Mouse (Mus musculus): ENCODE measurements at regions not wholly inside any gene's neighbourhood (a gene's known extent, or its start where the extent isn't known, plus 50 kb on each side); places are given as distances from the start of the nearest gene placed in this dataset.

DNA sequence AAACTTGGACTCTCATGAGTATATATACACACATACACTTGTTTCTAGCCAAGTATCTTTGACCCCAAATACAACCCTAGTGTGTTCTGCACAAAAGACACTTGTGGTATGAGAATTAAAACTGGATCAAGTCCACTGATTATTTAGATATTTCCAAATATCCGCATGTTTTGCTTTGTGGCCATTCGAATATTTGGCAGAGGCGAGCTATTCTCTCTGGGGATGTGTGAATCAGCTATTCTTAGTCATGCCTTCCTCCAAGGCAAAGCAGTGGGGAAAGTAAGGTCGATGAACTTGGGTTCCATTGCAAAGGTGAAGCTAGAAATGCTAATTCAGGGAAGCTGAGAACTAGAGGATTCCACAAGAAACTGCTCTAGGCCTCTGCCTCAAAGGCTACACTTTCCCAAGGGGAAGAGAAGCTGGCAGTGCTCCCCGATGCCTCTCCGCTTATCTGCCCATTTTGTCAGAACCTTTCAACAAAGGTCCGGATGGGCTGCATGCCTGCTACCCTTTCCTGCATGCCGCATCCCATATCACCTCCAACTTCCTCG lies 154.4 kb downstream of the Snx19 start:
- DNase-seq (ENCODE audit: extremely low spot score), result no peak

DNA sequence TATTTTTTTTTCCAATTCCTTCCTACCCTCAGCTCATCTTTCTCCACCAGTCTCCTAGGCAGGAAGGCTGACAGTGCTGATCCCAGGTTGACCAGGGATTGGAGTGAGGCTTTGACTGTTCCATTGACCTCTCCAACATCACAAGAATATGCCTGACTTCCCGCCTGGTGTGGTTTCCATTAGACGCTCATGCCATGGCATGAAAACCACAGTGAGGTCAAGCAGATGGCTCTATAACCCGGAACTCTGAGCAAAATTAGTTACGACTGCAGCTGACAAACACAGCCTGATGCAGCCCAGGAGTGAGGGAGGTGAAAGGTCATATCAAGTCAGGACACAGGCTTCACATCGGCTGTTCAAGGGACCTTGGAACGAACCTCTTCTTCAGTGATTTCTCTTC lies 153.6 kb downstream of the Snx19 start:
- DNase-seq (ENCODE audit: extremely low spot score), result peak; percentile 28

DNA sequence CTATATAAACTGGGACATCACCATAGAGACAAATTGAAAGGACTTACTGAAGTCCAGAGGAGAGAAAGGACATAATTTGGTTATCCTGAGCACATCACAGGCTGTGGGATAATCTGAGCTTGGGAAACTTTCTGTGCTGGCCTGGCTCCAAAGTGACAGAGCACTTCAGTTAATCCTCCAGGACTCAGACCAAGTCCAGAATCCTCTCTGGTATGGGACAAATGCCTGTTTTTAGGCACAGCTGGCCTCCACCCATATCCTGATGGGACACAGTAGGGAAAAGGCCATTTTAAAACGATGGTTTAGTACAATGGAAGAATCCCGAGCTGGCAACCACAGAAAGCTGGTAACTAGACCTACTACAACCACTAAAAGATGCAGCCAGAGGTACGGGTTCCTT lies 151.3 kb downstream of the Snx19 start:
- DNase-seq (ENCODE audit: extremely low spot score), result no peak

DNA sequence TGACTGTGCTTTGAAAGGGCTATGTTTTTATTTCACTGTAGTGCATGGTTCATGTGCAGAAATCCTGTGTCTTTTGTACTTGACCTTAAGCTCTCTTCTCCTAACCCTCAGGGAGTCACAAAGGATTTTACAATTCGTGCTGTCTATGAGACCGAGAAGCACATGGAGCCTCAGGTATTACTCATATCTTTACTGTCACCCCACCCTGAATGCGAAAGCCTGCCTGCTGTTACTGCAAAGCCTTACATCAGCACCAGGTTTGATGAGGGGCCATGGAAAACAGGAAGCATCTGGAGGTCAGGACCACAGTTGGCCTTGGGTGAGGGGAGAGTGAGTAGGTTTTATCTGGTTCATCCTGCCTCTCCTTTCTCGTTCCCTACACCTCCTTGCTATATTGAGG lies 150.3 kb downstream of the Snx19 start:
- DNase-seq (ENCODE audit: extremely low spot score), result no peak

DNA sequence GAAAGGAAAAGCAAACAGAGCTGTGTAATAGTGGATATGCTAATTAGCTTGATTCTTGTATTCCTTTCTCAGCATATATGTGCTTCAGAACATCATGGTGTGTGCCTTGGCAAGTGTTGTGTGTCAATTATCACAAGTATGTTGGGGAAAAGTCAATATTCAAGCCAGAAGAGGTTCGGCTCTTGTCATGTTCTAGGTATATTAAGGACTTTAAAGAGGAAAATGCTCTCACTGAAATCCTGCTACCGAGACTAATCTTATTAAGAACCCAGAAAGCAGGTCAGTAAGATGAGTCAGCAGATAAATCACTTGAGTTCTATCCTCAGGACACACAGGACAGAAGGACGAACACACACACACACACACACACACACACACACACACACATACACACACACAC lies 148.6 kb downstream of the Snx19 start:
- DNase-seq (ENCODE audit: extremely low spot score), result no peak

DNA sequence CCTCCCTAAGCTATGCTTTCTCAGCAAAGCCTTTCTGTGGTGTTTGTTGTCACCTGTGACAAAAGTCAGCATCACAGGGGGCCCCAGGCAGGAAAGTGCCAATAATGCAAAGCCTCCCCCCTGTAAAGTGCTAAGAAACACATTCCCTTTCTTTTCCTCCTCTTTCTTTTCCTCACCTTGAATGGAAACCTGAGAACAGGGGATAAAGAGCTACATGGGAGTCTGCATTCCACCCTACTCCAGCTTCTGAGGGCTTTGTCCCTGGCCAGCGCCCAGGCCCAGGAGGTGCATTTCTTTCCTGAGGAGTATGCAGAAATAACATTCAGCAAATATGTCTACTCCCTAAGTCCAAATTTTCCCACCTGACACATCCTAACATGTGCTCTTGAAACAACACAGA lies 146.4 kb downstream of the Snx19 start:
- no peak for DNase-seq (ENCODE audit: extremely low spot score)

DNA sequence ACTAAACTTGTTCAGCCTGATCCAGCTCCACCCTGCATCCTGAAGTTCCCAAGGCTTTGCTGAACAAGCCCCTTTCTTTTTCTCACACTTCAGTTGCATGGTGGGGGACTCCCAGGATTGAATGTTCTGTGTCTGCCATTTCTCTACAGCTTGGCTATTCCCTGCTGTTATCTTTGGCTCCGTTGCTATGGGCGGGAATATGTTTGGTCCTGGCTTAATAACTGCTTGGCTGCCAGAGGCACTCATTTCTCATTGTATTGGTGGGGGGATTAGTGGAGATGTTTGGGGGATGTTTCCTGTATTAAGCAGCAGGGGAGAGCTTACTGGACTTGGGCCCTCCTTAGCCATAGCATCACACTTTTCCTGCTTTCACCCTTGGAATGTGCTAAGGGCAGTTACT lies 144.1 kb downstream of the Snx19 start:
- DNase-seq (ENCODE audit: extremely low spot score), result no peak

DNA sequence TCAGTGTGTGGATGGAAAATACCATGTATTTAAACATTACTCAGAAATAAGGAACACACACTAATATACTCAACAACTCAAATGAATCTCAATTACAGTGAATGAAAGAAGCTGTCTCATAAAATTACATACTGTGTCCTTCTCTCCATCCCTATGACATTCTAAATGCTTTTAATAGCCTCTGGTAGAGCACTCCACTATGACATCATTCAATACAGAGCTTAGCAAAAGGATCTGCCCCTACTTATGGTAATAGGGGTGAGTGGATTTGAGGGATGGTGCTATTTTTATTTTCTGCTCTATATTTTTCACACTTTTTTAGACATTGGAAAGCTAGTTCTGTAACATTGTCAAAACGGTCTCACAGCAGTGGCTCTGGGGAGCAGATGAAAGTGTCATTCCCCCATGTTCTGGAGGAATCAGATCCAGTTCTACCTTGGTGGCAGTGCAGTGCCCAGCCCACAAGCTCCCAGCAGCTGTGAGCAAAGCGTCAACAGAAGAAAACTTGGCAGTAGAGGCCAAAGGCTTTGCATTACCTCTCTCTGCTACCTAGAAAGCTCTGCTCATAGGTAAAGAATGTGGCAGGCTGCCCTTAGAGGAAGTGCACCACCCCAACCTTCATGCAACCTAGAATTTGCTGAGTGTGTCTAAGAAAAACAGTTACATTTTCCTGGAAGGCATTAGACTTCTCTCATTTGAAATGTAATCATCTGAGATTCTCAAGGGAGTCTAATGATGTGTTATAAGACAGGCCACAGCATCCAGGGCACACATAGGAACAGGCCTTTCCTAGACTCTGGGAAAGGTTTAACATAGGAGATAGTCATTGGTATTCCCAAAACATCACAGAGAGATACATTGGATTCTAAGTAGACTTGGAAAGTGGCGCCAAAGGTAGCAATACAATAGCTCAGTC lies 138.1 kb downstream of the Snx19 start:
- no peak for DNase-seq (ENCODE audit: extremely low spot score)

DNA sequence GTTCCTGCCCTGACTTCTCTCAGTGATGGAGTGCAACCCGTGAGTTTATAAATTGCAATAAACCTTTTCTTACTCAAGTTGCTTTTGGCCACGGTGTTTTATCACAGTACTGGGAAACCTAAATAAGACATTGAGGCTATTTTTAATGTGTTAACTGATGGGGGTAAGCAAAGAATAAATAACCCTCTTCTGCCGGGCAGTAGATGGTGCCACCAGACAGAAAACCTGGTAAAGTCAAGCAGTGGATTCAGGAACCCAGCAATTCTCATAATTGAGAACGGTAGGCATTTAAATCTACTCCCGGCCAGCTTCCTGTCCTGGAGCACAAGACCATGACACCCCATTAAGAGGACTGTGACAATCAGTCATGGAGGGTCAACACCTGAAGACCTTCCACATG lies 136.5 kb downstream of the Snx19 start:
- no peak for DNase-seq (ENCODE audit: extremely low spot score)

DNA sequence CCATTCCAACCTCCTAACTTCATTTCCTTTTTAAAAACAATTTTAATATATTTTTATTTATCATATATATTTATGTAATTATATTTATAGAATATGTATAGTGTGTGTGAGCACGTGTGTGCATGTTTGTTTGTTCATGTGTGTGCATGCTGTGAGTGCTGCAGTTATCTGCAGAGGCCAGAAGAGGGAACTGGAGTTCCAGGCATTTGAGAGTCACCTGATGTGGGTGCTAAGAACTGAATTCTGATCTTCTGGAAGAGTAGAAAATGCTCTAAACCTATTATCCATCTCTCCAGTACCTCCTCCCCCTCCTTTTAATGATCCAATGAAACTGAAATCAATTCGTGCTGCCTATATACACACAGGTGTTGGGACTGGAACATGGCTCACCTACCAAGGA lies 128.0 kb downstream of the Snx19 start:
- no peak for DNase-seq (ENCODE audit: extremely low spot score)

DNA sequence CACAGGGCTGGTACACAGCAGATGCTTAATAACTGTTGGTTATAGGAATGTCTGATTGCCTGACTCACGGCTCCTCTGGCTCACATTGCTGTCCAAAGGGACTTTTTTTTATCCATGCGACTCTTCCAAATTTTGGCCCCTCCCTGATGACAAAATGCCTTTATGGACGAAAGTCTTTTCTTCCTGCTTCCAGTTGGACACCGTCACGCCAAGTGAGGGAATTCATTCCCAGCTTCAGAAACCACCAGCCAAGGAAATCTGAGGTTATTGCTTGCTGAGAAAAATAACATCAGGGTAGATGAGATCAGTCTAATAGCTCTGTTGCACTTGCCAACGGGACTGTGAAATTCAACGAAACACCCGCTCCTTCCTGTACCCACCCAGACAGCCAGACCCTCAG lies 125.8 kb downstream of the Snx19 start:
- DNase-seq (ENCODE audit: extremely low spot score), result no peak

DNA sequence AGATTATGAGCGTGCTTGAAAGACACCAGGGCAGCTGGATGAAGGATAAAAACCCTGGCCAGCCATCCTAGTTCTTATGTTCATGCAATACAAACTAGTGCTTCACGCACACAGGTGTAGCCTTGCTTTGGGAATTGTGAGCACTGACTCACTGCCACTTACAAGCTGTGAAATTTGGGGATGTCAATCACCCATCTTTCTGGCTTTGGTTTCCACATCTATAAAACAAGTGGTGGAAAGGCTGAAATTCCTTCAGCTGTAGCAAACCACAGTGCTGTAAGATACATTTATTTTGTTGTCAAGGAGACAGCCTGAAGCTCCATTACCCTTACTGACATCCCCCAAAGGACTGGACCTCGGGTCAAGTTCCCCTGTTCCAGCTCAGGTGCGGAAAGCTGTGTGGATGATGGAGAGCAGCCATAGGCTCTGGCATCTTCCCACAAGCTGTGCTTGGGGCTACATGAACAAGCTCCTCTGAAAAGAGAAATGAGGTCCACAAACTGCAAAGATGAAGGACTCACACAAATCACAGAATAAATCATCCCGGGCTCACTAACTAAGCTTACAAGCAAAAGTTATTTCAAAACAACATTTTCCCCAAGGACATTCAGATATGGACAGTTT lies 123.1 kb downstream of the Snx19 start:
- DNase-seq (ENCODE audit: extremely low spot score), result no peak

DNA sequence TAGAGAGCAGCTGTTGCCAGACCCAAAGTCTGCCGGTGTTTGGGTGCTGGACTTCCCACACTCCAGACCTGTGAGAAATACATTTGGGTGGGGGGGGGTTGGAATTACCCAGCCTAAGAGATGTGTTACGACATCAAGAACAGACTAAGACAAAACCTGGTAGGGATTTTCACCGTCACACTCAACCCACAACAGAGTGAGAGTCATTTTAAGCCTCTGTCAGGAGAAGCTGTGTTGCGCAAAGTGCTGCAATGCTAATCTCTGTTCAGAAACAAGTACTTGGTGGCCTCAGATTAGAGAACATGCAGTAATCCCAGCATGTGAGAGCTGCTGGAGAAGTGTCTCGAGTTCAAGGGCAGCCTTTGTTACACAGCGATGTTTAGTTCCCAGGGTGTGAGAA lies 113.0 kb downstream of the Snx19 start:
- no peak for DNase-seq (ENCODE audit: extremely low spot score)

DNA sequence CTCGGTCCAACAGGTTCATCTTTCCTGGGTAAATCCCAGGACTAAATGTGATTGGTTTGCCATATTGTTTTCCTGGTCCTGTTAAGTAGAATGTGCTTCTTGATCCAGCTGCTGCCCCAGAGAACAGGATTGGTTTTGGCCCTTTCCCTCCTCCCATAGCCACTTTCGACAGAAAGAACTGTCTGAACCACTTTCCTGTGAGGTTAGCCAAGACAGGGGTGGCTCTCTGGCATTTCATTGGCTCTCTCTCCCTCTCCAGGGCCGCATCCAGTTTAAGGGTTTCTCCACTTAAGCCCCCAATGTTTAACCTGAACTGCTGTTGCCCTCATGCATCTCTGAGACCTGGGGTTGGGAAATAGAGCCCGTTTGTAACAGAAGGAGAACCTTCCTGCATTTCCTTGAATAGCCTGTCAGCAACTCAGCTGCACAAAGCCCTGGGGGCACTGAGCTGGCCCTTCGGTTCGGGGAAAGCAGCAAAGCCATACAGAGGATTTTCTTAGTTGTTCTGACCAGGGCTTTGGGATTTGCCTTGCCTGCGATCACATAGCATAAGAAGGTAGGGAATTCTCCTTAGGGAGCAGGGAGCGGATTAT lies 109.7 kb downstream of the Snx19 start:
- no peak for DNase-seq (ENCODE audit: extremely low spot score)

DNA sequence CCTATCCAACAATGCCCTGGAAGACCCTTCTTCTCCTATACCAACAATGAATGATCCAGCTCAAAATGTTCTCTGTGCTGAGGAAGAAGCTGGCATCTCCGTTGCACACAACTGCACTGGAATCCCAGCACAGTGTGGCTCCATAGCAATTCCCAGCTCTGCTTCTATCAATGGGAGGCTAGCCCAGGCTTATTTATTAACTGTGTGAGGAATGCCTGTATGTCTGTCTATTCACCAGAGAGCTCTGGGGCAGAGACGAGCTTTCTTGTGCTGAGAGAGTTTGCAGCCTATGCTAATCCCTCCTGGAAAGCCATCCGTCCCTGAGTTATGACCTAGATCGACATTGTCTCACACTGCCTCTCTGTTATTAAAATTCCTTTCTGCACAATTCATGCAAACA lies 108.1 kb downstream of the Snx19 start:
- DNase-seq (ENCODE audit: extremely low spot score), result no peak

DNA sequence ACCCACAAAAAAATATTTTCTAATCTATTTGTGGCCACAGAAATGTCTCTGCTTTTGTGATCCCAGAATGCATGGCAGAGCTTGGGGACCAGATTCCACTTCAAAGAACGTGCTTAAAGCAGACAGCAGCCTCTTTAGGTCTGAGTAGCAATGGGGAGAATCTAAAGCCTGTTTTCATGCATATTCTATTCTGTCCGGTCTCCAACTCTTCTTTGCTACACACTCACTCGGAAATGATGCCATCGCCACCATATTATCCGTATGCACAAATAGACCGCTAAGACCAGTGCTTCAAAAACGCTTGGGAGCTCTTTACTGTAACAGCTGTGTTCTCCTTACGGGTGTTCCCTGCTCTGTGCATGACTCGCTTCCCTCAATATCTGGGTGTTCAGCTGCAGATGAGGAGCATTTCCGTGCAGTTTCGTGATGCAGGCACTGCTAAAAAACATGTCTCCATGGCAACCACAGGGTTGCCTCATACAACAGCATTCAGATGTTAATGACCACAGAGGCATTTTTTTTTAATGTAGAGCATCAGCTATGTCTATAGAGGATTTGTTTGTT lies 107.0 kb downstream of the Snx19 start:
- no peak for DNase-seq (ENCODE audit: extremely low spot score)

DNA sequence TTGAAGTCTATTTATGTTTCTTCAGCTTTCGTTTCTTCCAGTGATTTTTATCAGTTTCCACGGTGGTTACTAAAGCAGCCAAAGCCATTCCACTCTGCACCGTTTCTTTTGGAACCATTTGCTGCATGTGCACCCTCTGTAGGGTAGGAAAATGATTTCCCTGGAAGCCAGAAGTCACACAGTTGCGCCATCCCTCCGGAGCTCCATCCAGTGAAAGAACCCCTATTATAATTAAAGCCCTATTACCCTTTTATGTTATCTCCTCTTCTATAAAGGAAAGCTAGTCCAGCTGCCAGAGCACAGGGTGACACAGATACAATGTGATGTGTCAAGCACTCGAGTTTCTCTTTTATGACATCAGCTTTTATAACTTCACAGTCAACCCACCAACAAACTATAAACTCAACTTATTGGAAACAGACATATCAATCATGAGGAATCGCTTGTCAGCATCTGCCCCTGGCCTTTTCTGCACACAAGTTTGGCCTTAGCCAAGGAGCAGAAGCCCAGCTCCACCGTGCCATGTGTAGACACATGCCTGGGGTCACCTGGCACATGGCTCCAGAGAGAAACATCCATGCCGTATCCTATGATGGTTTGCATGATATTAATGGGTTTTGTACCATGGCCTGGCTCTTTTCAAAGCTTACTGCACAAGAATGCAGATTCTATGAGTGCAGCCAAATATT lies 106.3 kb downstream of the Snx19 start:
- DNase-seq (ENCODE audit: extremely low spot score), result no peak

DNA sequence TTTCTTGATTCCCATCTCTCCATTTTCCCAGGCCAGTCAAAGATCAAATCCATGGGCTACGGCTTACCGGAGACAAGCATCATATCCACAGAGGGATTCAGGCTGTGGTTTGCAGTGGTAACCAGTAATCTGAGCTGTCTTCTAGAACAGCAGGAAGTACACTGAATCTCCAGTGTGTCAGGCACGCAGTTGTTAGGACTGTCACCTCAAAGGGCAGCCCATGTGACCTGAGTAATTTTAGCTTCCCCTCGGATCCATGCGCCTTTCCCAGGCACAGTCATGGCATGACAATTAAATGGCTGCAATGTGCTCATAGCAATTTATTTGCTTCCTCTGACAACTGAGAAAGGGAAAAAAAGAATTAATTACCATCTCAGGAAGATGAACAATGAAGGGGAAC lies 98.2 kb downstream of the Snx19 start:
- no peak for DNase-seq (ENCODE audit: extremely low spot score)

DNA sequence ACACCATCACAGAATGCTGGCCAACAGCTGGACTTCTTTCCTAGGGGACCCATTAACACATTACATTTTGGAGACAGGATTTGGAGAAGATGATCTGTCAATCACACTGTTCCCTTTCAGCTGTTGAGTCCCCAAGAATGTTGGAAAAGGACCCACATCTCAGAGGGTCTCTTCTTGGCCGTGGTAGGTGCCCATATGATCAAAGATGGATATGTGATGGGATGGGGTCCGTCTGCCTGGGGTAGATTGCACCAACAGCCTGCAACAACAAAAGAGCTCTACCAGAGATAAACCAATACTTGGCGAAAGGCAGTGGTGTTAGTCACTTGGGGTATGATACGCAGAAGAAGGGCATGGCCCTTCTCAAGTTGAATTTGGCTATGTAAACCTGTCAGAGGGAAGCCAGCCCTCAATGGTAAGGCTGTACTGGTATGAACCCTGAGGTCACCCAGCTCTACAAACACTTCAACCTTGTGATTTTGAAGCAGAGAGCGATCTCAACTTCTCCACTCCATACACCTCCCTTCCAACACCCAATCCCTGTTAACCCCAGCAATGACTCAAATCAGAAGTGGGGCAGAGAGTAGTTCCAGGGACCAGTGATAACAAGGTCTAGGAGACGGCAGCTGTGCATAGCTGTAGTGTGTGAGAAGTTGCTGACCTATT lies 97.6 kb downstream of the Snx19 start:
- no peak for DNase-seq (ENCODE audit: extremely low spot score)

DNA sequence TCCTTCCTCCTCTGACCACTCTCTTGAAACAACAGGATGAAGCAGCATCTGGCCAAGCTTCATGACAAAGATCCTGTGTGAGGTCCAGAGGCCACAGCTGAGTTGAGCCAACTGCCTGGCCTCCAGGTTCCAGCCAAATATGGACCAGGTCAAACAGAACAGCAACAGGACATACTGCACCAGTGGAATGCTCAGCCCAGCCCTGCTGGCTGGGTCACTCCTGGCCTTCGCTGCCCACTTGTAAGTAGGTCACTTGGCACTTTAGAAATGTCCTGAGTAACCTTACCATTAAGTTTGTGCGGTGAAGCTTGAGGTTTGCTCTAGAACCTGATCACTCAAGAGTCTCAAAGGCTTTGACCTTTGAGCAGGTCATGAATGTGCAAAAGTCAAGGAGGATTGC lies 96.9 kb downstream of the Snx19 start:
- no peak for DNase-seq (ENCODE audit: extremely low spot score)

DNA sequence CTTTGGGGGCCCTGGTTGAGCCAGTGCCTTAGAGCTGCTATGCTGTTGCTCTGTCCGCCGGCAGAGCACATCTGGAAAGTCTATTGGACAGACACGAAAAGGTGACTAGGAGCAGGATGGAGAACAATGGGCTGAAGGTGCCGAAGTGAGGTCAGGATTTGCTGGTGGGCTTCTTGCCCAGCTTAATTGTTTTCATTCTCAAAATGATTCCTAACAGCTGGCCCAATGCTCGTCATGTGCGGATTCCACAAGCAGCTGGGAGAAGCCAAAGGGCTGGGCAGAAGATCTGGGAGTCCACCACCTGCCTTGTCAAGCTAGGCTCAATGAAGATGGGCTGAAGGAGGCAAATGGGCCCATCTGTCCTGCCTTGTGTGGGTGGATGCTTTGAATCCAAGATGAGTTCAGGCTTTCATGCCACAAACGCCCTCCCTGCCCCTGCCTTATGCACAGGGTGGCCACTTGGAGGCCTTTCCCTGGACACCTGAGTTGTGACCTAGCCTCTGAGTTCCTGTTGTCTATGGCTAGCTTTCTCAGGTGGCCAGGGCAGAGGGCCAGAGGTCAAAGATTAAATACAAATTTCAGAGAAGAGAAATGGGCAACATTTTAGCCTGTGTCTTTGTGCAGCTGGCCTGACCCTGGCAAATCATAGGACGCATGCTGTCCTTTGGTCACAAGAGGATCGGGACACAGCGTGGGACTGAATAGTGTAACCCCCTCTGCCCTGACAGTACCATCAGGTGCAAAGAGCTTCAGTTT lies 95.9 kb downstream of the Snx19 start:
- no peak for DNase-seq (ENCODE audit: extremely low spot score)

Data from embryo, embryonic 9.5 days (tissue).